ENCODE assay signal across 15 mouse cellular contexts in the genomic region with DNA sequence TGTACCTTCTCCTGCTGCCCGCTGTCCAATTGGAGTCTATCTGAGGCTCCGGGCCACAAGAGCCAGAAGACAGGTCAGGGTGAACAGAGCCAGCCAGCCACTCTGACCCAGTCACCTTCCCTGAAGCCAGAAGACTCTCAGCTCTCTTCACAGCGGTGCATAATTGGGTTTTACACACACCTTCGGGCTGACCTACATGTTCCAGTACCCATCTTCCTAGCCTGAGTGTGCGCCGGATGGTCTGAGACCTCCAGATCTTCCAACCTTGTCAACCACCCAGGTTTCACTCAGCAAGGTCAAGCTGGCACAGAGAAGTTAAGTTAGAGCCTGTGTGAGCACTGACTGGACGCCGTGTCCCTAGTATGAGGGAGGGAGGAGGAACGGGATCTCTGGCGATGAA. TPM values are rescaled to one million over a fixed set of nuclear protein-coding genes. Genes with fewer than 3 reads are reported as not detected.
DNase-seq lines count a peak whose midpoint lies in the region.
"Had no signal": no experiment of that assay in that cellular context is flagged by ENCODE, and none has a peak within 500 bp of the region (broad histone marks: within the 10 kb centered on the region; RNA-seq: fewer than 3 reads in every experiment).

No protein-coding gene starts in this region.

- intact Hi-C loops in left cerebral cortex, postnatal 10 days (cut with DNase I), result no loop called here

- peak; percentile 59 for DNase-seq in cerebellum, adult 11-12 months
- DNase-seq in cerebellum, postnatal 10 days, result no peak
- peak; percentile 58 for DNase-seq in brain, adult 2 months (ENCODE audit: low read depth, low spot score)
- DNase-seq in cerebellum, adult 8-10 months, result peak; percentile 34
- DNase-seq in cerebellum, postnatal 36 days, result peak; percentile 21 to 32
- no peak for DNase-seq in kidney, adult 8-10 months
- no peak for DNase-seq in left cerebral cortex, postnatal 10 days (ENCODE audit: extremely low spot score in 1 of 2, low spot score in 2 of 2)
- DNase-seq: adrenal gland, adult 2 months; adrenal gland, postnatal 14 days; B cell, adult 2 months; forebrain, postnatal 0 days; gastrocnemius, adult 2 months; gastrocnemius, postnatal 14 days; heart, adult 11 months had no signal

RNA-seq across cellular contexts. Expression of a gene that starts 16.8 kb away (rescaled TPM):
- 10 to 100 TPM; 53.0 to 60.4 TPM for total RNA-seq in left cerebral cortex, postnatal 10 days (2021)
- total RNA-seq: gastrocnemius, adult 2 months; MEL had no signal

RNA-seq across cellular contexts. Expression of a gene that starts 38.3 kb away (rescaled TPM):
- 10 to 100 TPM; 51.5 to 53.9 TPM for total RNA-seq in left cerebral cortex, postnatal 10 days (2021)

Comparison
In these comparisons a context has a peak if more than half of its experiments do, and no peak if none do; other contexts are left out.
1. DNase-seq: peak in cerebellum, adult 11-12 months (single experiment), brain, adult 2 months (single experiment), cerebellum, adult 8-10 months (single experiment) and cerebellum, postnatal 36 days (2 of 2); none in cerebellum, postnatal 10 days (0 of 2), kidney, adult 8-10 months (0 of 2) and left cerebral cortex, postnatal 10 days (0 of 2).